Mouse (Mus musculus): ENCODE data around the gene Rps11. TPM values are rescaled to one million over a fixed set of nuclear protein-coding genes. Genes with fewer than 3 reads are reported as not detected.

Gene Rps11
- polyA plus RNA-seq, 1 experiment from 2014 or later, result 808 TPM

DNA sequence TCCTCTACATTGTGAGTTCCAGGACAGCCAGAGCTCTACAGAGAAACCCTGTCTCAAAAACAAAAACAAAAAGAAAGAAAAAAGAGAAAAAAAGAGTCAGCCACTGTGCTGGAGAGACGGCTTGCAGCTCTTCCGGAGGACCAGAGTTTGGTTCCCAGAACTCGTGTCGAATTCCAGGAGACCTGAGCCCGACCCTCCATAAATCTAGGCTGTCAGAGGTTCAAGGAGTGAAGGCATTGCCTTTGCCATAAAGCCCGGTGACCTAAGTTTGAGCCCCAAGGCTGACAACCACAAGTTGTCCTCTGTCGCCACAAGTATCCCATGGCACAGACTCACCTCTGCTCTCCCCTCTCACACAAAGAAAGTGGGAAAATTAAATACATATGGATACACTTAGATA lies 30.1 kb downstream of the Rps11 start:
- peaks cover 23% of the 10 kb centered on the region for H3K4me1 ChIP-seq (replicated peaks)
- no peak overlapping the region for H3K4me2 ChIP-seq
- H3K4me3 ChIP-seq, result no peak overlapping the region
- H3K9ac ChIP-seq, result no peak overlapping the region
- H3K9me3 ChIP-seq (replicated peaks), result no peaks in the 10 kb centered on the region
- H3K27me3 ChIP-seq, result no peaks in the 10 kb centered on the region
- H3K36me3 ChIP-seq, result no peaks in the 10 kb centered on the region
- WGBS, result 57% methylated on average over 7 of the region's 7 CpGs
- H3K27ac ChIP-seq, result no peak overlapping the region
- no peak for ATAC-seq (replicated peaks; ENCODE audit: insufficient number of reproducible peaks, insufficient read depth, low FRiP score, low read depth)

- Histone ChIP-seq H3K9me3 (replicated peaks) (no peaks in the 10 kb centered on the region), H3K27ac (no peak overlapping the region), H3K4me1 (replicated peaks) (peaks cover 23% of the 10 kb centered on the region), H3K9ac (no peak overlapping the region), H3K36me3 (peaks cover 4% of the 10 kb centered on the region), H3K27me3 (no peaks in the 10 kb centered on the region), H3K4me3 (no peak overlapping the region), H3K4me2 (no peak overlapping the region)
- ATAC-seq (replicated peaks; ENCODE audit: insufficient number of reproducible peaks, insufficient read depth, low FRiP score, low read depth), result no peak
- WGBS, result 34% methylated on average over 18 of the region's 18 CpGs
Observed at GRCm38 (mm10) chr7:45093516-45093905, 30.7 kb downstream of the Rps11 start.

GRCm38 (mm10) chr7:45092828-45093515 lies 31.3 kb downstream of the Rps11 start:
- peaks cover 10% of the 10 kb centered on the region for H3K36me3 ChIP-seq
- peaks cover 23% of the 10 kb centered on the region for H3K4me1 ChIP-seq (replicated peaks)
- H3K27ac ChIP-seq, result 0 out of 2 replicates have a peak overlapping the region, but pooled peaks have one; percentile 1
- H3K9ac ChIP-seq, result no peak overlapping the region
- H3K4me2 ChIP-seq, result no peak overlapping the region
- 56% methylated on average over 12 of the region's 12 CpGs for WGBS
- H3K9me3 ChIP-seq (replicated peaks), result no peaks in the 10 kb centered on the region
- no peak overlapping the region for H3K4me3 ChIP-seq
- H3K27me3 ChIP-seq, result no peaks in the 10 kb centered on the region
- no peak for ATAC-seq (replicated peaks; ENCODE audit: insufficient number of reproducible peaks, insufficient read depth, low FRiP score, low read depth)

- peak within 1 kb of the TSS; percentile 81 for H3K27ac ChIP-seq
- peaks cover 19% of the 10 kb centered on the region for H3K36me3 ChIP-seq
- peak within 1 kb of the TSS; percentile 59 for H3K4me3 ChIP-seq
- peak; percentile 94 for ATAC-seq (replicated peaks; ENCODE audit: insufficient number of reproducible peaks, insufficient read depth, low FRiP score, low read depth)
- peak within 1 kb of the TSS; percentile 54 for H3K9ac ChIP-seq
- peaks cover 23% of the 10 kb centered on the region for H3K4me1 ChIP-seq (replicated peaks)
- no peaks in the 10 kb centered on the region for H3K27me3 ChIP-seq
- H3K4me2 ChIP-seq, result peak within 1 kb of the TSS; percentile 73
- WGBS, result under 1% methylated on average over 16 of the region's 16 CpGs
- no peaks in the 10 kb centered on the region for H3K9me3 ChIP-seq (replicated peaks)
Observed at GRCm38 (mm10) chr7:45092048-45092447, 32.2 kb downstream of the Rps11 start, which contains the start of gene Rcn3. Gene Rcn3, minus strand, starts transcription at chr7:45092221.

- peak overlapping the region; percentile 73 for H3K4me2 ChIP-seq
- peak; percentile 58 for ATAC-seq (replicated peaks; ENCODE audit: insufficient number of reproducible peaks, insufficient read depth, low FRiP score, low read depth)
- peak overlapping the region; percentile 54 for H3K9ac ChIP-seq
- peak overlapping the region; percentile 81 for H3K27ac ChIP-seq
- peaks cover 26% of the 10 kb centered on the region for H3K36me3 ChIP-seq
- no peaks in the 10 kb centered on the region for H3K27me3 ChIP-seq
- H3K9me3 ChIP-seq (replicated peaks), result no peaks in the 10 kb centered on the region
- H3K4me1 ChIP-seq (replicated peaks), result peaks cover 23% of the 10 kb centered on the region
- H3K4me3 ChIP-seq, result peak overlapping the region; percentile 59
- 10% methylated on average over 35 of the region's 35 CpGs for WGBS
Observed at GRCm38 (mm10) chr7:45091001-45091990, 32.9 kb downstream of the Rps11 start.

DNA sequence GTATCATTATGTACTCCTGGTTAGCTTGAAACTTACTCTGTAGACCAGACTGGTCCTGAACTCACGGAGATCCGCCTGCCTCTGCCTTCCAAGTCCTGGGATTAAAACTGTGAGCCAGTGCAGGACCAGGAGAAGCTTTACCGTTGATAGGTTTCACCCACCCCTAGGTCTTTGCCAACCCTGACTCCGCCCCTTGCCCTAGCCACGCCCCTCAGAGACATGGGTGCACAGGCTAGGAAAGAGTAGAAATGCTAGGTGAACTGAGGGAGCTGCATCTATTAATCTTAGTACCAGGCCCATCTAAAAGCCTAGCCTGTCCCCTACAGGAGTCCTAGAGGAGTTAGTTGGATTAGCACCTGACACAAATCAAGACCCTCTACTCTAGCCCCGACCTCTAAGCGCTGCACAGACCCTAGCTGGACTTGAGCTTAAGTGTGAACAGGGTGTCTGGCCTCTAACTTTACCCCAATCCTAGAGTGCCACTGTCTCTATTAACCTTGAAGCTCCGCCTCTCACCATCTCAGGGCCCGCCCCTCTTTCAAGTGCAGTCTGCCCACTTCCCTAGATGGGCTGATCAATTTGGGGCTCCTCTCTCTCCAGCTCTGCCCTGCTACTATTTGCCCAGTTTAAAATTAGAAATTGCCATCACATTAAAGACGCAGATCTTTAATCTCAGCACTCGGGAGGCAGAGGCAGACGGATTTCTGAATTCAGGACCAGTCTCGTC lies 33.8 kb downstream of the Rps11 start:
- no peaks in the 10 kb centered on the region for H3K27me3 ChIP-seq
- peak overlapping the region; percentile 73 for H3K4me2 ChIP-seq
- H3K36me3 ChIP-seq, result peaks cover 35% of the 10 kb centered on the region
- H3K9me3 ChIP-seq (replicated peaks), result no peaks in the 10 kb centered on the region
- H3K4me3 ChIP-seq, result peak overlapping the region; percentile 59
- ATAC-seq (replicated peaks; ENCODE audit: insufficient number of reproducible peaks, insufficient read depth, low FRiP score, low read depth), result no peak
- peaks cover 23% of the 10 kb centered on the region for H3K4me1 ChIP-seq (replicated peaks)
- H3K27ac ChIP-seq, result no peak overlapping the region
- peak overlapping the region; percentile 54 for H3K9ac ChIP-seq
- 69% methylated on average over 13 of the region's 13 CpGs for WGBS

- ATAC-seq (replicated peaks; ENCODE audit: insufficient number of reproducible peaks, insufficient read depth, low FRiP score, low read depth), result no peak
- Histone ChIP-seq H3K9ac (no peak overlapping the region), H3K27me3 (no peaks in the 10 kb centered on the region), H3K4me1 (replicated peaks) (peaks cover 23% of the 10 kb centered on the region), H3K36me3 (peaks cover 44% of the 10 kb centered on the region), H3K4me3 (no peak overlapping the region), H3K27ac (no peak overlapping the region), H3K4me2 (no peak overlapping the region), H3K9me3 (replicated peaks) (no peaks in the 10 kb centered on the region)
- WGBS, result 90% methylated on average over 17 of the region's 17 CpGs
Observed at GRCm38 (mm10) chr7:45088597-45088996, 35.6 kb downstream of the Rps11 start.

DNA sequence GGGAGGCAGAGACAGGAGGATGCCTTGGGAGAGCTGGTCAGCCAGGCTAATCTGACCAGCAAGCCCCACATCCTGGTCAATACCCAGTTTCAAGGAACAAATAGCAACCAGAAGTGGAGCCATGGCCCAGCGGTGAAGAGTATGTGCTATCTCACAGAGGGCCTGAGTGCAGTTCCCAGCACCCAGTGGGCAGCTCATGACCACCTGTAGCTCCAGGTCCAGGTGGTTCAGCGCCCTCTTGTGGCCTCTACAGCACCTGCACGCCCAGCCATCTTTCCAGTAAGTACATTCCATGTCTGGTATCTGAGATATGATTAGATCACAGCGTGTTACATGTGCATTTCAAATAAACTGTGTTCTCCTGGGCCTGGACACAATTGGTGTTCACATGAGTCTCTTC lies 38.2 kb downstream of the Rps11 start:
- Histone ChIP-seq H3K9ac (no peak overlapping the region), H3K27me3 (no peaks in the 10 kb centered on the region), H3K27ac (no peak overlapping the region), H3K4me2 (no peak overlapping the region), H3K4me1 (replicated peaks) (peaks cover 10% of the 10 kb centered on the region), H3K36me3 (peaks cover 48% of the 10 kb centered on the region), H3K4me3 (no peak overlapping the region), H3K9me3 (replicated peaks) (no peaks in the 10 kb centered on the region)
- 80% methylated on average over 4 of the region's 4 CpGs for WGBS
- no peak for ATAC-seq (replicated peaks; ENCODE audit: insufficient number of reproducible peaks, insufficient read depth, low FRiP score, low read depth)

DNA sequence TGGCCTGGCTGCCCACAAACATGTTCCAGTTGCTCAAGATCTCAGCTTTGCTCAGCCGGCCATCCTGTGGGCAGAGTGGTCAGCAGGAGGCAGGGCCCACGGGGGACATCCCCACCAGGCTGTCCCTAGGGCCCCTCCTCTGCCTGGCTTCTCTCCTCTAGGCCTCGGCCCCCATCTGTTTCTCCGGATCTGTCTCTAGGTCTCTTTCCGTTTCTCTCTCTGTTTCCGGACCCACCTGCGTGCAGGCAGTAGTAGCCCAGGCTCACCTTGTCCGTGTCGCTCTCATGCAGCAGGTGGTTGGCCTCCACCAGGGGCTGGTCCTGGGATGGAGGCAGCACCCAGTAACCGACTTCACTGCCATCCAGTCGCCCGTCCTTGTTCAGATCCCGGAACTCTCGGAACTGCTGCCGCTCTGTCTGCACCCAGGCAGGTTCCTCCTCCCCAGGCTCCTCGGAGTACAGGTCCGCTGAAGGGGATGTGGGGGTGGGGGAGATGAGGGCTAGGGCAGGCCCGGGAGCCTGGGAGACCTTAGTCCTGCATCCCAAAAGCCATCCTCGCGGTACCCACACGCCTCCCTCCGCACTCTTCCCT lies 40.8 kb downstream of the Rps11 start:
- no peak overlapping the region; the same call in 1 of the 2 replicates for H3K4me2 ChIP-seq
- H3K9me3 ChIP-seq (replicated peaks), result no peaks in the 10 kb centered on the region
- H3K36me3 ChIP-seq, result peaks cover 43% of the 10 kb centered on the region
- no peak for ATAC-seq (replicated peaks; ENCODE audit: insufficient number of reproducible peaks, insufficient read depth, low FRiP score, low read depth)
- no peaks in the 10 kb centered on the region for H3K27me3 ChIP-seq
- no peak overlapping the region for H3K27ac ChIP-seq
- no peak overlapping the region for H3K9ac ChIP-seq
- 74% methylated on average over 22 of the region's 22 CpGs for WGBS
- H3K4me1 ChIP-seq (replicated peaks), result peaks cover 5% of the 10 kb centered on the region; the same call in 1 of the 2 replicates
- 0 out of 2 replicates have a peak overlapping the region, but pooled peaks have one; percentile 5 for H3K4me3 ChIP-seq

DNA sequence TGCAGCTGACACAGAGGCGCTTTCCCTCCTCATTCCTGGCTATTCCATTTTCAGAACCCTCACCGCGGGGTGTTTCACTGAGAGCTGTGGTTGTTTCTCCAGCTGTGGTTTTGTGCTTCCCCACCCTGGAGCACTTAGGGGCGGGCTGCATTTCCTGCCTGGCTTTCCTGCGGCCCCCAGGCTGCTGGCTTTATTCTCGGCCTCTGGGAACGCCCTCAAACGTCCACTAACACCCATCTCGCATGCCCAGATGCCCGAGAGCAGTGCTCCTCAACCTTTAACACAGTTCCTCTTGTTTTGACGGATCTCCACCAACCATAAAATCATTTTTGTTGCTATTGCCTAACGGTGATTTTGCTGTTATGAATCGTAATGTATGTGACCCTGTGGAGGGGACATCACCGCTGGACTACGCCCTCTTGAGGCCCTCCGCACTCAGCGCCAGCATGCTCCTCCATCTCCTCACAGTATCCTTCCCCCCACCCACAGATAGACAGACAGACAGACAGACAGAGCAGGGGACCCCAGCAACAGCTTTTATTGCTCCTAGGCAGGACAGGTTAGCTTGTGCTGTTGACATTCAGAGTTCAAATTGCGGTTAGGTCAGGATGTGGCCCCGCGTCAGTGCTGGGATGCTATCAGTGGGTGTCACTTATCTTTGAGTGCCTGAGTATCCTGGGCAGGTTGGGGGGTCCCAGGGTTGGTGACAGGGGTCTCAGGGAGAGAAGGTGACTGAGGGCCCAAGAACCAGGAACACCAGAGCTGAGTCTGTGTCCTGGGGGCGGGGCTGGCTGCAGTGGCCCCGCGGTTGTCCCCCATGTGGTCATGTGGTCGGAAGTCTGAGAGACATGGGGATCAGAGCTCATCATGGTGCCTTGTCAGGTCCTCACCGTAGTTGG lies 41.6 kb downstream of the Rps11 start:
- Histone ChIP-seq H3K4me1 (replicated peaks) (peaks cover 5% of the 10 kb centered on the region; the same call in 1 of the 2 replicates), H3K36me3 (peaks cover 39% of the 10 kb centered on the region), H3K4me3 (0 out of 2 replicates have a peak overlapping the region, but pooled peaks have one; percentile 5), H3K4me2 (peak overlapping the region; percentile 18; the same call in 1 of the 2 replicates), H3K27me3 (no peaks in the 10 kb centered on the region), H3K9ac (no peak overlapping the region), H3K27ac (peak overlapping the region; percentile 63), H3K9me3 (replicated peaks) (no peaks in the 10 kb centered on the region)
- ATAC-seq (replicated peaks; ENCODE audit: insufficient number of reproducible peaks, insufficient read depth, low FRiP score, low read depth), result no peak; the same call in 1 of the 2 replicates
- 58% methylated on average over 25 of the region's 25 CpGs for whole genome bisulfite sequencing
